Mouse (Mus musculus): ENCODE measurements around the gene Eno3. TPM values are rescaled to one million over a fixed set of nuclear protein-coding genes. Genes with fewer than 3 reads are reported as not detected.

The Eno3 gene
- polyA plus RNA-seq, 1 experiment from 2014 or later = 4.0 TPM

- 16% methylated on average over 3 of the region's 3 CpGs for WGBS (ENCODE audit: insufficient replicate concordance)
- H3K27ac ChIP-seq (ENCODE audit: low read depth) = peak overlapping the region; percentile 93
- DNase-seq (no peak), ATAC-seq (no peak)
- H3K4me3 ChIP-seq (ENCODE audit: low read depth, low read length) = peak overlapping the region; percentile 74
- H3K9ac ChIP-seq (replicated peaks) = peak overlapping the region; percentile 86
- H3K36me3 ChIP-seq (replicated peaks; ENCODE audit: insufficient read depth, low read length) = peaks cover 40% of the 10 kb centered on the region
- TF ChIP-seq CTCF (IDR thresholded peaks at IDR 0.05; ENCODE audit: low read depth) (no peak), EP300 (IDR thresholded peaks at IDR 0.05; ENCODE audit: low read depth) (no peak)
- H3K9me3 ChIP-seq (ENCODE audit: low read length) = no peaks in the 10 kb centered on the region
- peak overlapping the region; percentile 96 for H3K4me2 ChIP-seq (ENCODE audit: low read depth, low read length)
- no peaks in the 10 kb centered on the region for H3K27me3 ChIP-seq (ENCODE audit: insufficient read depth, low read length)
- H3K4me1 ChIP-seq (ENCODE audit: insufficient read depth) = peaks cover 39% of the 10 kb centered on the region
These were observed 10.8 kb upstream of the Eno3 start for GRCm38 (mm10) chr11:70646259-70646555.

- peaks cover 45% of the 10 kb centered on the region for H3K36me3 ChIP-seq (replicated peaks; ENCODE audit: insufficient read depth, low read length)
- TF ChIP-seq EP300 (IDR thresholded peaks at IDR 0.05; ENCODE audit: low read depth) (peak; percentile 85), CTCF (IDR thresholded peaks at IDR 0.05; ENCODE audit: low read depth) (peak; percentile 46)
These were observed 10.0 kb upstream of the Eno3 start, which contains the start of the genes Rnf167 and Slc25a11 for GRCm38 (mm10) chr11:70646691-70647650. Gene Rnf167 (plus strand): TSS chr11:70647235. Gene Slc25a11 (minus strand): TSS chr11:70647479.

GRCm38 (mm10) chr11:70647716-70648420, 9.1 kb upstream of the Eno3 start:
- no peak for ATAC-seq
- TF ChIP-seq EP300 (IDR thresholded peaks at IDR 0.05; ENCODE audit: low read depth) (no peak), CTCF (IDR thresholded peaks at IDR 0.05; ENCODE audit: low read depth) (no peak)
- WGBS (ENCODE audit: insufficient replicate concordance) = 2% methylated on average over 28 of the region's 28 CpGs
- DNase-seq = peak; percentile 57
- peaks cover 53% of the 10 kb centered on the region for H3K4me1 ChIP-seq (ENCODE audit: insufficient read depth)
- peak overlapping the region; percentile 97 for H3K27ac ChIP-seq (ENCODE audit: low read depth)
- H3K9me3 ChIP-seq (ENCODE audit: low read length) = no peaks in the 10 kb centered on the region
- H3K27me3 ChIP-seq (ENCODE audit: insufficient read depth, low read length) = no peaks in the 10 kb centered on the region
- peak overlapping the region; percentile 74 for H3K4me3 ChIP-seq (ENCODE audit: low read depth, low read length)
- peak overlapping the region; percentile 90 for H3K9ac ChIP-seq (replicated peaks)
- H3K4me2 ChIP-seq (ENCODE audit: low read depth, low read length) = peak overlapping the region; percentile 96
- H3K36me3 ChIP-seq (replicated peaks; ENCODE audit: insufficient read depth, low read length) = peaks cover 52% of the 10 kb centered on the region

More at GRCm38 (mm10) chr11:70646691-70647650, 10.0 kb upstream of the Eno3 start, which contains the start of the genes Rnf167 and Slc25a11:
- Histone ChIP-seq H3K9me3 (ENCODE audit: low read length) (no peaks in the 10 kb centered on the region), H3K4me2 (ENCODE audit: low read depth, low read length) (peak within 1 kb of the TSS; percentile 96), H3K27ac (ENCODE audit: low read depth) (peak within 1 kb of the TSS; percentile 97), H3K9ac (replicated peaks) (peak within 1 kb of the TSS; percentile 90), H3K4me1 (ENCODE audit: insufficient read depth) (peaks cover 45% of the 10 kb centered on the region), H3K27me3 (ENCODE audit: insufficient read depth, low read length) (no peaks in the 10 kb centered on the region), H3K4me3 (ENCODE audit: low read depth, low read length) (peak within 1 kb of the TSS; percentile 74)
- DNase-seq (peak; percentile 97), ATAC-seq (peak; percentile 88)
- WGBS (ENCODE audit: insufficient replicate concordance) = under 1% methylated on average over 63 of the region's 63 CpGs

GRCm38 (mm10) chr11:70648512-70648911, 8.5 kb upstream of the Eno3 start:
- Histone ChIP-seq H3K9ac (replicated peaks) (peak overlapping the region; percentile 90), H3K27ac (ENCODE audit: low read depth) (peak overlapping the region; percentile 97), H3K4me1 (ENCODE audit: insufficient read depth) (peaks cover 53% of the 10 kb centered on the region), H3K36me3 (replicated peaks; ENCODE audit: insufficient read depth, low read length) (peaks cover 53% of the 10 kb centered on the region), H3K9me3 (ENCODE audit: low read length) (no peaks in the 10 kb centered on the region), H3K27me3 (ENCODE audit: insufficient read depth, low read length) (no peaks in the 10 kb centered on the region), H3K4me2 (ENCODE audit: low read depth, low read length) (peak overlapping the region; percentile 96), H3K4me3 (ENCODE audit: low read depth, low read length) (peak overlapping the region; percentile 74)
- peak; percentile 80 for TF ChIP-seq EP300 (IDR thresholded peaks at IDR 0.05; ENCODE audit: low read depth)
- TF ChIP-seq CTCF (IDR thresholded peaks at IDR 0.05; ENCODE audit: low read depth) = no peak
- ATAC-seq (no peak), DNase-seq (no peak)
- 20% methylated on average over 4 of the region's 4 CpGs for WGBS (ENCODE audit: insufficient replicate concordance)

- Histone ChIP-seq H3K4me1 (ENCODE audit: insufficient read depth) (peaks cover 53% of the 10 kb centered on the region), H3K27ac (ENCODE audit: low read depth) (0 out of 2 replicates have a peak overlapping the region, but pooled peaks have one; percentile 99), H3K4me2 (ENCODE audit: low read depth, low read length) (peak overlapping the region; percentile 96), H3K9me3 (ENCODE audit: low read length) (no peaks in the 10 kb centered on the region), H3K27me3 (ENCODE audit: insufficient read depth, low read length) (no peaks in the 10 kb centered on the region), H3K9ac (replicated peaks) (no peak overlapping the region), H3K36me3 (replicated peaks; ENCODE audit: insufficient read depth, low read length) (peaks cover 50% of the 10 kb centered on the region), H3K4me3 (ENCODE audit: low read depth, low read length) (peak overlapping the region; percentile 74)
- no peak for ATAC-seq
- 70% methylated on average over 8 of the region's 8 CpGs for WGBS (ENCODE audit: insufficient replicate concordance)
- TF ChIP-seq CTCF (IDR thresholded peaks at IDR 0.05; ENCODE audit: low read depth) = no peak
- TF ChIP-seq EP300 (IDR thresholded peaks at IDR 0.05; ENCODE audit: low read depth) = no peak
- no peak for DNase-seq
These were observed 7.7 kb upstream of the Eno3 start for GRCm38 (mm10) chr11:70649185-70649734.
